Mouse (Mus musculus) small intestine, adult 2 months (tissue): ENCODE data around the gene Nt5c2.

Source experiments
- CTCF ChIP-seq: fragments of 200-500 bp; IDR thresholded peaks from 2 replicates; pipeline ENCODE4 v1.5.1; 2012; ENCODE audit warnings: low read depth, mild to moderate bottlenecking, control low read depth, inconsistent platforms, low read length, moderate library complexity, mixed read lengths; ENCODE audit not compliant: insufficient replicate concordance, insufficient read length; ENCODE audit errors: extremely low read depth
- POLR2A ChIP-seq: fragments of 200-500 bp; IDR thresholded peaks from 2 replicates; pipeline ENCODE4 v1.6.1; 2012; ENCODE audit warnings: low read depth, mild to moderate bottlenecking, control low read depth, inconsistent platforms, low read length, moderate library complexity

GRCm38 (mm10) chr19:46958566-46958965 is 56.4 kb downstream of the Nt5c2 start:
- TF ChIP-seq CTCF = no peak
- TF ChIP-seq POLR2A = no peak
